Mouse (Mus musculus) hindbrain, embryonic 16.5 days (tissue): ENCODE results near the gene Olfr152. TPM values are rescaled to one million over a fixed set of nuclear protein-coding genes. Genes with fewer than 3 reads are reported as not detected.

Source experiments
- polyA plus RNA-seq: library from polyadenylated mRNA; unstranded; fragments of >200 nt; fragmentation: Nextera tagmentation; extraction: Ambion mirVana; gene quantifications from 2 replicates; pipeline ENCODE4 v1.2.1, GENCODE M21; 2015

The Olfr152 gene
- polyA plus RNA-seq, 1 experiment from 2014 or later = not detected

Other genes with a start within 250 kb of the Olfr152 start
- gene Olfr153, start 247.7 kb upstream of the Olfr152 start, polyA plus RNA-seq = not detected in 2 replicates
- not detected in 2 replicates for gene Olfr1128, start 233.9 kb upstream of the Olfr152 start, polyA plus RNA-seq
- not detected in 2 replicates for gene Olfr1129, start 205.6 kb upstream of the Olfr152 start, polyA plus RNA-seq
- gene Olfr1130, start 173.3 kb upstream of the Olfr152 start, polyA plus RNA-seq = not detected in 2 replicates
- not detected in 2 replicates for gene Olfr1131, start 152.4 kb upstream of the Olfr152 start, polyA plus RNA-seq
- gene Olfr1132, start 141.9 kb upstream of the Olfr152 start, polyA plus RNA-seq = not detected in 2 replicates
- gene Olfr1133, start 132.1 kb upstream of the Olfr152 start, polyA plus RNA-seq = not detected in 2 replicates
- not detected in 2 replicates for gene Olfr1134, start 121.0 kb upstream of the Olfr152 start, polyA plus RNA-seq
- gene Olfr1135, start 105.8 kb upstream of the Olfr152 start, polyA plus RNA-seq = not detected in 2 replicates
- not detected in 2 replicates for gene Olfr1136, start 85.5 kb upstream of the Olfr152 start, polyA plus RNA-seq
- not detected in 2 replicates for gene Olfr1137, start 66.3 kb upstream of the Olfr152 start, polyA plus RNA-seq
- gene Olfr1138, start 39.5 kb upstream of the Olfr152 start, polyA plus RNA-seq = not detected in 2 replicates
- gene Olfr1140, start 35.7 kb upstream of the Olfr152 start, polyA plus RNA-seq = not detected in 2 replicates
- not detected in 2 replicates for gene Olfr1141, start 25.5 kb upstream of the Olfr152 start, polyA plus RNA-seq
- not detected in 2 replicates for gene Olfr1143, start 21.1 kb downstream of the Olfr152 start, polyA plus RNA-seq
- gene Olfr1145, start 30.3 kb downstream of the Olfr152 start, polyA plus RNA-seq = not detected in 2 replicates
- not detected in 2 replicates for gene Olfr1148, start 51.0 kb downstream of the Olfr152 start, polyA plus RNA-seq
- not detected in 2 replicates for gene Olfr1150-ps1, start 64.5 kb downstream of the Olfr152 start, polyA plus RNA-seq
- gene Olfr1151, start 76.4 kb downstream of the Olfr152 start, polyA plus RNA-seq = not detected in 2 replicates
- 0.02 TPM in 1 of 2 replicates, not detected in the other for gene Olfr1152, start 87.0 kb downstream of the Olfr152 start, polyA plus RNA-seq
- not detected in 2 replicates for gene Olfr1153, start 115.5 kb downstream of the Olfr152 start, polyA plus RNA-seq
- gene Olfr1154, start 125.7 kb downstream of the Olfr152 start, polyA plus RNA-seq = not detected in 2 replicates
- not detected in 2 replicates for gene Olfr1155, start 165.7 kb downstream of the Olfr152 start, polyA plus RNA-seq
- gene Olfr1156, start 173.6 kb downstream of the Olfr152 start, polyA plus RNA-seq = not detected in 2 replicates
- not detected in 2 replicates for gene Olfr1157, start 188.8 kb downstream of the Olfr152 start, polyA plus RNA-seq
- gene Olfr74, start 195.2 kb downstream of the Olfr152 start, polyA plus RNA-seq = not detected in 2 replicates
- not detected in 2 replicates for gene Olfr1158, start 210.6 kb downstream of the Olfr152 start, polyA plus RNA-seq
- gene Olfr1160, start 228.8 kb downstream of the Olfr152 start, polyA plus RNA-seq = not detected in 2 replicates
- not detected in 2 replicates for gene Olfr1161, start 243.3 kb downstream of the Olfr152 start, polyA plus RNA-seq